Comparison of ENCODE assay signal across 22 mouse cellular contexts in genomic region chr2:68429436-68429835, GRCm38 (mm10).
"Had no signal": no experiment of that assay in that cellular context is flagged by ENCODE, and none has a peak within 500 bp of the region (broad histone marks: within the 10 kb centered on the region; RNA-seq: fewer than 3 reads in every experiment).

No protein-coding gene starts in this region.

- H3K9ac ChIP-seq: forebrain, postnatal 0 days; hindbrain, embryonic 13.5 days; hindbrain, embryonic 15.5 days; kidney, embryonic 15.5 days; liver, embryonic 13.5 days; liver, embryonic 15.5 days had no signal

- H3K36me3 ChIP-seq: hindbrain, embryonic 13.5 days; hindbrain, embryonic 15.5 days; kidney, embryonic 15.5 days; liver, embryonic 13.5 days; liver, embryonic 15.5 days had no signal

- H3K4me3 ChIP-seq: heart, adult 2 months; hindbrain, embryonic 13.5 days; hindbrain, embryonic 15.5 days; kidney, embryonic 15.5 days; layer of hippocampus, adult 2 months; left cerebral cortex, adult 2 months; liver, embryonic 13.5 days; liver, embryonic 15.5 days had no signal

- H3K9me3 ChIP-seq: hindbrain, embryonic 13.5 days; hindbrain, embryonic 15.5 days; kidney, embryonic 15.5 days; liver, embryonic 13.5 days; liver, embryonic 15.5 days had no signal

- H3K27ac ChIP-seq: heart, adult 2 months; hindbrain, embryonic 13.5 days; hindbrain, embryonic 15.5 days; hindbrain, postnatal 0 days; kidney, embryonic 15.5 days; kidney, postnatal 0 days; layer of hippocampus, adult 2 months; left cerebral cortex, adult 2 months; liver, embryonic 13.5 days; liver, embryonic 15.5 days had no signal

- ATAC-seq: forebrain, postnatal 0 days; hindbrain, postnatal 0 days; intestine, embryonic 16.5 days had no signal

- H3K27me3 ChIP-seq: hindbrain, embryonic 13.5 days; hindbrain, embryonic 15.5 days; kidney, embryonic 15.5 days; liver, embryonic 13.5 days; liver, embryonic 15.5 days had no signal

- H3K4me2 ChIP-seq: heart, embryonic 11.5 days; hindbrain, embryonic 13.5 days; hindbrain, embryonic 15.5 days; kidney, embryonic 15.5 days; liver, embryonic 11.5 days; liver, embryonic 13.5 days; liver, embryonic 15.5 days had no signal

- DNase-seq: forebrain, postnatal 0 days; gastrocnemius, postnatal 14 days; gastrocnemius, postnatal 36 days; heart, adult 2 months; kidney, adult 11 months; kidney, adult 2 months; kidney, adult 9 months; kidney, postnatal 14 days; kidney, postnatal 36 days; liver; liver, embryonic 13.5 days had no signal
